Comparison of ENCODE assay signal across 14 mouse cellular contexts in the genomic region with DNA sequence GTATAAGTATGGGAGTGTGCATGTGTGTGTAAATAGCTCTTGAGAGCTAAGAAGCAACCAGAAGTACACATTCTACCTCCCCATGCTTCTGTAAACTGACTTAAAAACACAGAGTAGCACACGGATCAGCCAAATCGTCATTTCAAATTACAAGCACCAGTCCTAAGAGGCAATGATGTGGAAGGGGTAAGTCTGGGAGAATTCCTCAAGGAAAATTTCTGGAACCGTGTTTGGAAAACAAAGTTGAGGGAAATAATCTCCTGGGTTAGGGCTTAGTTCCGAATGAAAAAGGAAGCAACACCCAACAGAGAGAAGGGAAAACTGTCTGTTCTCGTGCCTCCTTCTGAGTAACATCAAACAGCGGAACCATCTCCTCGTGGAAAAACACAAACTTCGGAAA. TPM values are rescaled to one million over a fixed set of nuclear protein-coding genes. Genes with fewer than 3 reads are reported as not detected.
A peak's percentile ranks its signal among the peaks of the same experiment; 100 is the strongest.
DNase-seq lines count a peak whose midpoint lies in the region; ATAC-seq lines count a peak whose summit lies in the region.
"Had no signal": no experiment of that assay in that cellular context is flagged by ENCODE, and none has a peak within 500 bp of the region (broad histone marks: within the 10 kb centered on the region; RNA-seq: fewer than 3 reads in every experiment).

No protein-coding gene starts in this region.

- peaks cover 22% of the 10 kb centered on the region; the same call in 1 of the 2 replicates for H3K4me1 ChIP-seq in heart, embryonic 12.5 days (replicated peaks)
- no peaks in the 10 kb centered on the region for H3K4me1 ChIP-seq in brown adipose tissue, adult 24 weeks (ENCODE audit: control insufficient read depth, insufficient read depth, insufficient read length, low read length)
- peaks cover 37% of the 10 kb centered on the region for H3K4me1 ChIP-seq in heart, embryonic 13.5 days
- peaks cover 39% of the 10 kb centered on the region for H3K4me1 ChIP-seq in limb, embryonic 15.5 days

- peak overlapping the region; percentile 50 for H3K4me2 ChIP-seq in heart, embryonic 12.5 days
- peak overlapping the region; percentile 53 for H3K4me2 ChIP-seq in heart, embryonic 13.5 days
- peak overlapping the region; percentile 41 for H3K4me2 ChIP-seq in limb, embryonic 15.5 days

- H3K36me3 ChIP-seq in heart, embryonic 12.5 days: no peaks in the 10 kb centered on the region
- H3K36me3 ChIP-seq in heart, embryonic 13.5 days: no peaks in the 10 kb centered on the region
- no peaks in the 10 kb centered on the region for H3K36me3 ChIP-seq in limb, embryonic 15.5 days

- no peak overlapping the region for H3K4me3 ChIP-seq in heart, embryonic 12.5 days
- H3K4me3 ChIP-seq in brown adipose tissue, adult 24 weeks (ENCODE audit: insufficient read depth, low read depth, low read length): peak overlapping the region; percentile 37
- peak overlapping the region; percentile 17 for H3K4me3 ChIP-seq in heart, embryonic 13.5 days
- no peak overlapping the region for H3K4me3 ChIP-seq in limb, embryonic 15.5 days

- no peaks in the 10 kb centered on the region for H3K9me3 ChIP-seq in heart, embryonic 12.5 days (replicated peaks)
- no peaks in the 10 kb centered on the region for H3K9me3 ChIP-seq in heart, embryonic 13.5 days
- H3K9me3 ChIP-seq in limb, embryonic 15.5 days: no peaks in the 10 kb centered on the region

- ATAC-seq in heart, embryonic 12.5 days (ENCODE audit: insufficient number of reproducible peaks, low FRiP score): no peak
- no peak for ATAC-seq in heart, embryonic 13.5 days (ENCODE audit: extremely low read depth, insufficient number of reproducible peaks, low FRiP score, low TSS enrichment)
- no peak for ATAC-seq in limb, embryonic 15.5 days (ENCODE audit: insufficient number of reproducible peaks, low FRiP score, low TSS enrichment, low read depth)
- ATAC-seq: intestine, embryonic 16.5 days; midbrain, embryonic 16.5 days; Patski had no signal

- 0 out of 2 replicates have a peak, but pooled peaks cover 3% of the 10 kb centered on the region for H3K27me3 ChIP-seq in heart, embryonic 12.5 days (replicated peaks)
- H3K27me3 ChIP-seq in heart, embryonic 13.5 days (replicated peaks): no peaks in the 10 kb centered on the region
- H3K27me3 ChIP-seq in limb, embryonic 15.5 days: no peaks in the 10 kb centered on the region
- H3K27me3 ChIP-seq: Patski had no signal

- no peak for DNase-seq in heart, postnatal 4 days
- no peak for DNase-seq in kidney, adult 18-20 months
- no peak for DNase-seq in liver
- DNase-seq in MN1 (ENCODE audit: low spot score): no peak
- DNase-seq: cerebellum, adult 2 months; layer of hippocampus, adult 9-11 months; thymus, postnatal 14 days had no signal

- no peak overlapping the region for H3K9ac ChIP-seq in heart, embryonic 12.5 days
- no peak overlapping the region for H3K9ac ChIP-seq in heart, embryonic 13.5 days
- H3K9ac ChIP-seq in limb, embryonic 15.5 days: no peak overlapping the region

- WGBS in heart, embryonic 12.5 days: 65% methylated on average over 8 of the region's 8 CpGs
- WGBS in heart, embryonic 13.5 days: 58% methylated on average over 8 of the region's 8 CpGs
- 34% methylated on average over 8 of the region's 8 CpGs for WGBS in limb, embryonic 15.5 days

- no peak overlapping the region for H3K27ac ChIP-seq in heart, embryonic 12.5 days (ENCODE audit: poor library complexity, severe bottlenecking)
- H3K27ac ChIP-seq in brown adipose tissue, adult 24 weeks (replicated peaks; ENCODE audit: low read depth, low read length): peak overlapping the region; percentile 32
- no peak overlapping the region for H3K27ac ChIP-seq in heart, embryonic 13.5 days (replicated peaks)
- H3K27ac ChIP-seq in limb, embryonic 15.5 days: peak overlapping the region; percentile 67

RNA-seq across cellular contexts. Expression of a gene that starts 56.1 kb away (rescaled TPM):
- 0.26 and 0.42 TPM in 2 replicates for polyA plus RNA-seq in heart, embryonic 12.5 days (2016; fragmentation: Nextera tagmentation; extraction: Ambion mirVana)
- total RNA-seq in heart, postnatal 4 days (2021): 1 to 10 TPM; 6.3 to 7.2 TPM
- polyA plus RNA-seq in brown adipose tissue, adult 24 weeks (2012; ENCODE audit: insufficient read depth, insufficient read length, missing spikeins): 2.3 and 2.6 TPM in 2 replicates
- polyA plus RNA-seq in heart, embryonic 13.5 days (2015; fragmentation: Nextera tagmentation; extraction: Ambion mirVana): 1.2 and 1.7 TPM in 2 replicates
- polyA plus RNA-seq in limb, embryonic 15.5 days (2015; fragmentation: Nextera tagmentation; extraction: Ambion mirVana): 11.1 and 11.7 TPM in 2 replicates
- polyA plus RNA-seq: Patski had no signal

Comparison
In these comparisons a context has a peak if more than half of its experiments do, and no peak if none do; other contexts are left out.
1. H3K4me3 ChIP-seq: peak in brown adipose tissue, adult 24 weeks (single experiment) and heart, embryonic 13.5 days (single experiment); none in heart, embryonic 12.5 days (single experiment) and limb, embryonic 15.5 days (single experiment).
2. H3K27ac ChIP-seq: peak in brown adipose tissue, adult 24 weeks (single experiment) and limb, embryonic 15.5 days (single experiment); none in heart, embryonic 12.5 days (single experiment) and heart, embryonic 13.5 days (single experiment).
3. Peak in every context shown above with its lines, with median percentiles within 50 percentile points of each other: H3K4me2 ChIP-seq.